15 mouse cellular contexts compared by ENCODE assay signal in genomic region chr13:16343280-16343945, GRCm38 (mm10).
DNase-seq lines count a peak whose midpoint lies in the region; ATAC-seq and TF ChIP-seq lines count a peak whose summit lies in the region.
"Had no signal": no experiment of that assay in that cellular context is flagged by ENCODE, and none has a peak within 500 bp of the region (broad histone marks: within the 10 kb centered on the region; RNA-seq: fewer than 3 reads in every experiment).

No protein-coding gene starts in this region.

- TF ChIP-seq CTCF in lung, embryonic 14.5 days (IDR thresholded peaks at IDR 0.05; ENCODE audit: low read depth) = no peak

- peak; percentile 95 for ATAC-seq in lung, embryonic 14.5 days (ENCODE audit: insufficient read depth)
- ATAC-seq: midbrain, embryonic 15.5 days had no signal

- DNase-seq in adrenal gland, adult 2 months = peak; percentile 5
- DNase-seq in adrenal gland, adult 18-20 months (ENCODE audit: low spot score in 2 of 2) = no peak
- DNase-seq in heart, postnatal 14 days = peak; percentile 9 to 31
- DNase-seq in heart, adult 11 months = no peak
- DNase-seq in lung, embryonic 14.5 days = peak; percentile 74
- no peak for DNase-seq in lung, adult 18-20 months
- peak; percentile 18 for DNase-seq in lung, postnatal 14 days
- no peak for DNase-seq in retina, embryonic 14.5 days (ENCODE audit: low spot score)
- DNase-seq: cerebellum, adult 11-12 months; layer of hippocampus, postnatal 36 days; thymus, postnatal 36 days had no signal

- H3K9me3 ChIP-seq in lung, embryonic 14.5 days (ENCODE audit: low read depth, low read length) = no peaks in the 10 kb centered on the region
- H3K9me3 ChIP-seq: hindbrain, embryonic 13.5 days; midbrain, embryonic 15.5 days; neural tube, embryonic 15.5 days had no signal

- peak overlapping the region; percentile 26; the same call in 1 of the 2 replicates for H3K27ac ChIP-seq in lung, embryonic 14.5 days (ENCODE audit: low read depth)
- H3K27ac ChIP-seq: hindbrain, embryonic 13.5 days; liver, embryonic 14.5 days; midbrain, embryonic 15.5 days; neural tube, embryonic 15.5 days had no signal

- no peak overlapping the region for H3K9ac ChIP-seq in lung, embryonic 14.5 days
- H3K9ac ChIP-seq: hindbrain, embryonic 13.5 days; liver, embryonic 14.5 days; midbrain, embryonic 15.5 days; neural tube, embryonic 15.5 days had no signal

- no peaks in the 10 kb centered on the region for H3K36me3 ChIP-seq in lung, embryonic 14.5 days (ENCODE audit: insufficient read depth)
- H3K36me3 ChIP-seq: hindbrain, embryonic 13.5 days; midbrain, embryonic 15.5 days; neural tube, embryonic 15.5 days had no signal

- WGBS in lung, embryonic 14.5 days = 41% methylated on average over 4 of the region's 4 CpGs

- no peak overlapping the region for H3K4me3 ChIP-seq in lung, embryonic 14.5 days (ENCODE audit: low read depth, low read length)
- H3K4me3 ChIP-seq: hindbrain, embryonic 13.5 days; midbrain, embryonic 15.5 days; neural tube, embryonic 15.5 days had no signal

- H3K4me2 ChIP-seq in lung, embryonic 14.5 days = no peak overlapping the region
- H3K4me2 ChIP-seq: hindbrain, embryonic 13.5 days; midbrain, embryonic 15.5 days; neural tube, embryonic 15.5 days had no signal

- no peaks in the 10 kb centered on the region for H3K27me3 ChIP-seq in lung, embryonic 14.5 days (ENCODE audit: insufficient read depth, low read length)
- H3K27me3 ChIP-seq: hindbrain, embryonic 13.5 days; midbrain, embryonic 15.5 days; neural tube, embryonic 15.5 days had no signal

- H3K4me1 ChIP-seq in lung, embryonic 14.5 days (ENCODE audit: insufficient read depth) = no peaks in the 10 kb centered on the region
- H3K4me1 ChIP-seq: hindbrain, embryonic 13.5 days; midbrain, embryonic 15.5 days; neural tube, embryonic 15.5 days had no signal

- intact Hi-C loops in heart, postnatal 14 days (cut with DNase I) = no loop called here

Comparison
In these comparisons a context has a peak if more than half of its experiments do, and no peak if none do; other contexts are left out.
1. DNase-seq: peak in adrenal gland, adult 2 months (single experiment), heart, postnatal 14 days (2 of 2), lung, embryonic 14.5 days (single experiment) and lung, postnatal 14 days (single experiment); none in adrenal gland, adult 18-20 months (0 of 2), heart, adult 11 months (single experiment), lung, adult 18-20 months (0 of 2) and retina, embryonic 14.5 days (single experiment).